Mouse (Mus musculus) heart, embryonic 15.5 days (tissue): ENCODE measurements at regions not wholly inside any gene's neighbourhood (a gene's known extent, or its start where the extent isn't known, plus 50 kb on each side); places are given as distances from the start of the nearest gene placed in this dataset.

Experiments used
- ATAC-seq: fragments of 200-750 bp; cut with Nextera tagmentation; replicated peaks from 2 replicates; pipeline ENCODE4 v1.8.0; 2017; ENCODE audit warnings: low read depth, moderate TSS enrichment; ENCODE audit not compliant: insufficient number of reproducible peaks, insufficient read depth, low FRiP score
- H3K27ac ChIP-seq: fragments of 300-500 bp; sonication (generic); 2 replicates; pipeline ENCODE4 v1.5.1; 2015; ENCODE audit warnings: mild to moderate bottlenecking, inconsistent platforms
- H3K27me3 ChIP-seq: fragments of 300-500 bp; sonication (generic); 2 replicates; pipeline ENCODE4 v1.6.1; 2015; ENCODE audit warnings: inconsistent platforms
- H3K36me3 ChIP-seq: fragments of 300-500 bp; sonication (generic); 2 replicates; pipeline ENCODE4 v1.6.1; 2015; ENCODE audit warnings: mild to moderate bottlenecking, inconsistent platforms
- H3K4me1 ChIP-seq: fragments of 300-500 bp; sonication (generic); replicated peaks from 2 replicates; pipeline ENCODE4 v1.6.1; 2015; ENCODE audit warnings: inconsistent platforms
- H3K4me2 ChIP-seq: fragments of 300-500 bp; sonication (generic); 2 replicates; pipeline ENCODE4 v1.6.1; 2015; ENCODE audit warnings: inconsistent platforms, mild to moderate bottlenecking, moderate library complexity
- H3K4me3 ChIP-seq: fragments of 300-500 bp; sonication (generic); 2 replicates; pipeline ENCODE4 v1.5.1; 2015; ENCODE audit warnings: mild to moderate bottlenecking, inconsistent platforms
- H3K9ac ChIP-seq: fragments of 300-500 bp; sonication (generic); 2 replicates; pipeline ENCODE4 v1.6.1; 2015; ENCODE audit warnings: mild to moderate bottlenecking, inconsistent platforms
- H3K9me3 ChIP-seq: fragments of 300-500 bp; sonication (generic); replicated peaks from 2 replicates; pipeline ENCODE4 v1.6.1; 2016; ENCODE audit warnings: inconsistent platforms
- WGBS: fragments of 180-500 bp; shearing (Covaris S2); methylation state at CpG from one replicate; pipeline ENCODE4 v1.1.7; 2015; ENCODE audit warnings: mixed read lengths; 5-methylcytosine and 5-hydroxymethylcytosine counted together

- Histone ChIP-seq H3K27me3 (no peaks in the 10 kb centered on the region), H3K9ac (no peak overlapping the region), H3K9me3 (no peaks in the 10 kb centered on the region), H3K27ac (peak overlapping the region; percentile 69), H3K4me1 (peaks cover 18% of the 10 kb centered on the region), H3K4me2 (no peak overlapping the region), H3K4me3 (no peak overlapping the region), H3K36me3 (no peaks in the 10 kb centered on the region)
- peak; percentile 65 for ATAC-seq
- WGBS: 29% methylated on average over 9 of the region's 9 CpGs
Measured at GRCm38 (mm10) chr13:41694749-41695419, 89.2 kb downstream of the Tmem170b start.

GRCm38 (mm10) chr13:41696767-41697445 lies 91.2 kb downstream of the Tmem170b start:
- no peak for ATAC-seq
- no peak overlapping the region for H3K4me3 ChIP-seq
- WGBS: 74% methylated on average over 7 of the region's 7 CpGs
- no peaks in the 10 kb centered on the region for H3K36me3 ChIP-seq
- no peak overlapping the region for H3K27ac ChIP-seq
- H3K9me3 ChIP-seq: no peaks in the 10 kb centered on the region
- H3K4me2 ChIP-seq: no peak overlapping the region
- H3K4me1 ChIP-seq: peaks cover 24% of the 10 kb centered on the region
- H3K27me3 ChIP-seq: no peaks in the 10 kb centered on the region
- no peak overlapping the region for H3K9ac ChIP-seq

- Histone ChIP-seq H3K4me3 (no peak overlapping the region), H3K9me3 (no peaks in the 10 kb centered on the region), H3K4me1 (peaks cover 34% of the 10 kb centered on the region), H3K36me3 (no peaks in the 10 kb centered on the region), H3K9ac (no peak overlapping the region), H3K27me3 (no peaks in the 10 kb centered on the region), H3K4me2 (no peak overlapping the region), H3K27ac (no peak overlapping the region)
- no peak for ATAC-seq
- 47% methylated on average over 3 of the region's 3 CpGs for WGBS
Measured at GRCm38 (mm10) chr13:41701345-41701744, 95.6 kb downstream of the Tmem170b start.

GRCm38 (mm10) chr13:41701829-41702231 lies 96.1 kb downstream of the Tmem170b start:
- H3K27me3 ChIP-seq: no peaks in the 10 kb centered on the region
- no peak for ATAC-seq
- 82% methylated on average over 8 of the region's 8 CpGs for WGBS
- no peaks in the 10 kb centered on the region for H3K36me3 ChIP-seq
- no peak overlapping the region for H3K4me3 ChIP-seq
- peaks cover 34% of the 10 kb centered on the region for H3K4me1 ChIP-seq
- H3K9ac ChIP-seq: no peak overlapping the region
- no peak overlapping the region for H3K27ac ChIP-seq
- H3K4me2 ChIP-seq: no peak overlapping the region
- no peaks in the 10 kb centered on the region for H3K9me3 ChIP-seq

- Histone ChIP-seq H3K4me1 (peaks cover 45% of the 10 kb centered on the region), H3K36me3 (no peaks in the 10 kb centered on the region), H3K4me2 (no peak overlapping the region), H3K9me3 (no peaks in the 10 kb centered on the region), H3K4me3 (no peak overlapping the region), H3K27ac (peak overlapping the region; percentile 67), H3K27me3 (no peaks in the 10 kb centered on the region), H3K9ac (no peak overlapping the region)
- peak; percentile 25 for ATAC-seq
- WGBS: 53% methylated on average over 2 of the region's 2 CpGs
Measured at GRCm38 (mm10) chr13:41703196-41703595, 97.5 kb downstream of the Tmem170b start.

GRCm38 (mm10) chr13:41703618-41704017 lies 97.9 kb downstream of the Tmem170b start:
- no peak overlapping the region for H3K4me3 ChIP-seq
- peak overlapping the region; percentile 67 for H3K27ac ChIP-seq
- peaks cover 46% of the 10 kb centered on the region for H3K4me1 ChIP-seq
- H3K4me2 ChIP-seq: no peak overlapping the region
- peak; percentile 42 for ATAC-seq
- no peaks in the 10 kb centered on the region for H3K27me3 ChIP-seq
- H3K9me3 ChIP-seq: no peaks in the 10 kb centered on the region
- H3K36me3 ChIP-seq: no peaks in the 10 kb centered on the region
- 51% methylated on average over 8 of the region's 8 CpGs for WGBS
- H3K9ac ChIP-seq: no peak overlapping the region

GRCm38 (mm10) chr13:41704806-41705205 lies 99.1 kb downstream of the Tmem170b start:
- Histone ChIP-seq H3K36me3 (no peaks in the 10 kb centered on the region), H3K9ac (no peak overlapping the region), H3K4me3 (no peak overlapping the region), H3K27me3 (no peaks in the 10 kb centered on the region), H3K4me1 (peaks cover 46% of the 10 kb centered on the region), H3K27ac (peak overlapping the region; percentile 67), H3K4me2 (no peak overlapping the region), H3K9me3 (no peaks in the 10 kb centered on the region)
- no peak for ATAC-seq
- WGBS: 65% methylated on average over 2 of the region's 2 CpGs

- no peaks in the 10 kb centered on the region for H3K9me3 ChIP-seq
- ATAC-seq: peak; percentile 30; the same call in 1 of the 2 replicates
- 15% methylated on average over 4 of the region's 4 CpGs for WGBS
- H3K4me1 ChIP-seq: peaks cover 46% of the 10 kb centered on the region
- no peaks in the 10 kb centered on the region for H3K36me3 ChIP-seq
- H3K27ac ChIP-seq: peak overlapping the region; percentile 67
- no peak overlapping the region for H3K4me3 ChIP-seq
- no peaks in the 10 kb centered on the region for H3K27me3 ChIP-seq
- no peak overlapping the region for H3K4me2 ChIP-seq
- H3K9ac ChIP-seq: no peak overlapping the region
Measured at GRCm38 (mm10) chr13:41705636-41706035, 99.9 kb downstream of the Tmem170b start.

GRCm38 (mm10) chr13:41707811-41708210 lies 102.1 kb downstream of the Tmem170b start:
- peak overlapping the region; percentile 48 for H3K27ac ChIP-seq
- 27% methylated on average over 7 of the region's 7 CpGs for whole genome bisulfite sequencing
- no peak overlapping the region for H3K4me3 ChIP-seq
- no peak for ATAC-seq
- H3K4me1 ChIP-seq: peaks cover 40% of the 10 kb centered on the region
- no peak overlapping the region for H3K4me2 ChIP-seq
- no peaks in the 10 kb centered on the region for H3K9me3 ChIP-seq
- H3K27me3 ChIP-seq: no peaks in the 10 kb centered on the region
- H3K9ac ChIP-seq: no peak overlapping the region
- no peaks in the 10 kb centered on the region for H3K36me3 ChIP-seq

- Histone ChIP-seq H3K4me2 (no peak overlapping the region), H3K27me3 (no peaks in the 10 kb centered on the region), H3K4me3 (no peak overlapping the region), H3K4me1 (peaks cover 30% of the 10 kb centered on the region), H3K27ac (no peak overlapping the region), H3K9me3 (no peaks in the 10 kb centered on the region), H3K36me3 (no peaks in the 10 kb centered on the region), H3K9ac (no peak overlapping the region)
- ATAC-seq: no peak
- 59% methylated on average over 7 of the region's 7 CpGs for WGBS
Measured at GRCm38 (mm10) chr13:41709071-41709470, 103.4 kb downstream of the Tmem170b start.

- Histone ChIP-seq H3K27ac (no peak overlapping the region), H3K36me3 (no peaks in the 10 kb centered on the region), H3K9me3 (no peaks in the 10 kb centered on the region), H3K4me3 (no peak overlapping the region), H3K9ac (no peak overlapping the region), H3K27me3 (no peaks in the 10 kb centered on the region), H3K4me2 (no peak overlapping the region), H3K4me1 (peaks cover 25% of the 10 kb centered on the region)
- ATAC-seq: no peak
- 35% methylated on average over 24 of the region's 24 CpGs for WGBS
Measured at GRCm38 (mm10) chr13:41709475-41710227, 103.9 kb downstream of the Tmem170b start.
